Mouse (Mus musculus) kidney, postnatal 25 days (tissue): Measurements from ENCODE around the gene Tsen34.
"Not testable (repeated sequence)": the region's sequence is repeated elsewhere in the genome, so short reads cannot be mapped to it uniquely, and the experiment has no call there.

Experiments
- DNase-seq, 2 experiments: peaks; one replicate each; pipeline ENCODE4 v3.0.0; 2021; ENCODE audit warnings: mixed read lengths in 2 of 2

Tsen34 gene

GRCm38 (mm10) chr7:3691919-3692318, 744 bp upstream of the Tsen34 start:
- DNase-seq, result no peak

- DNase-seq, result peak; percentile 99
Measured at GRCm38 (mm10) chr7:3692987-3693808, 535 bp downstream of the Tsen34 start, which contains the start of gene Mboat7. TSS of gene Mboat7 (minus strand) at chr7:3693523.

GRCm38 (mm10) chr7:3693809-3694075, 1.1 kb downstream of the Tsen34 start:
- DNase-seq, result no peak

GRCm38 (mm10) chr7:3694076-3694948, 1.6 kb downstream of the Tsen34 start:
- DNase-seq, result peak; percentile 78 to 88

- DNase-seq, result peak in 1 of 2 experiments; percentile 47
Measured at GRCm38 (mm10) chr7:3694949-3695305, 2.3 kb downstream of the Tsen34 start.

- no peak for DNase-seq
Measured at GRCm38 (mm10) chr7:3698471-3698870, 5.8 kb downstream of the Tsen34 start.

DNA sequence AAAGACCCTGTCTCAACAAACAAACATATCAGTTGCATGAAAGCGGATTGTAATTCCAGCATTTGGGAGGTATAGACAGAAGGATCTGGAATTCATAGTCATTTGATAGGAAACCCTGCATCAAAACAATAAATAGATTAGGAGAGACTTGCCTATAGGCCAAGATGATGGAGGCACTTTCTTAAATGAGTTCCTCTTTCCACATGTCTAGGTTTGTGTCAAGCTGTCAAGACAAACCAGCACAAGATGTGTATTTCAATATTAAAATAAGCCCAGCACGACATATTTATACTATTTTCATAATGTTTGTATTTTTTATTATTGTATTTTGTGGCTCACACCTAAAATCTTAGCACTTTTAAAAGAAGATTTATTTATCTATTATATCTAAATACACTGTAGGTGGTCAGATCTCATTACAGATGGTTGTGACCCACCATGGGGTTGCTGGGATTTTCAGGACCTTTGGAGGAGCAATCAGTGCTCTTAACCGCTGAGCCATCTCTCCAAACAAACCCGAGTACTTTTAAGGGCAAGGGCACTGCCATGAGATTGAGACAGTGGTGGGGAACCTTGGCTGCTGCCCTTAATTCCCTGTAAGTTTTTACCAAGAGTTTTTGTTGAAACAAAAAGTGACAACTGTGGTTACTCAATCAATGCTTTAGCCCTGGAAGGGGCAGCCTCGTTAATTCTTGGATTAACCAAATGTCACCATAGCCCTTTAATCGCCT, 10.7 kb downstream of the Tsen34 start:
- no peak for DNase-seq

GRCm38 (mm10) chr7:3703879-3704441, 11.3 kb downstream of the Tsen34 start, which contains the start of gene Rps9:
TSS of gene Rps9 (plus strand) at chr7:3703993.
- peak; percentile 98 for DNase-seq

DNA sequence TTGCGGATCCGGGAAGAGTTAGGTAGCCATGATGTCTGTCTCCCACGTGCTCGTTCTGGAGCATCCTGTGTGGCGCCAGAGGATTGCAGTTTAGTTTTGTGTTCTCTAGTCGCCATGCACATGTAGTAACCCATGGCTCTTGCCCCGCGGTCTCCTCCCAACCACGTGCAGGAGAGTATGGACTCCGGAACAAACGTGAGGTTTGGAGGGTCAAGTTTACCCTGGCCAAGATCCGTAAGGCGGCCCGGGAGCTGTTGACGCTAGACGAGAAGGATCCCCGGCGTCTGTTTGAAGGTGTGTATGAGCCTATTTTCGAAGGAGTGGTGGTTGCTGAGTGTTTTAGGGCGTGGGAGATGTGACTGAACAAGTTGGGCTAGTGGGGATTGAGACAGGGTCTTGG, 11.8 kb downstream of the Tsen34 start:
- no peak for DNase-seq

DNA sequence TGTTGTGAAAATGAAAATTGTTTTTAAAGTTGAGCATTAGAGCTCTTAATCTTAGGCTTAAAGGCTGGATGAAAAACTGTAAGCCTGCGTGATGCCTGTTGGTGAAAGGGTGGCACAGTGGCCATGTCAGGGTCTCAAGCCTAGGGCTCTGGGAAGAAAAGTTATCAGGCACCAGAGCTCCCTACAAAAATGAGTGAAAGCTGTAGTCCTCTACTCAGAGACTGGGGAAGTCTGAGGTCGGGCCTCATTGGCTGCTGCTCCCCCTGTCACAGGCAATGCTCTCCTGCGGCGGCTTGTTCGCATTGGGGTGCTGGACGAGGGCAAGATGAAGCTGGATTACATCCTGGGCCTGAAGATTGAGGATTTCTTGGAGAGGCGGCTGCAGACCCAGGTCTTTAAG, 12.8 kb downstream of the Tsen34 start:
- peak in 1 of 2 experiments; percentile 30 for DNase-seq

- peak in 1 of 2 experiments; percentile 25 for DNase-seq
Measured at GRCm38 (mm10) chr7:3705911-3706310, 13.2 kb downstream of the Tsen34 start.

DNA sequence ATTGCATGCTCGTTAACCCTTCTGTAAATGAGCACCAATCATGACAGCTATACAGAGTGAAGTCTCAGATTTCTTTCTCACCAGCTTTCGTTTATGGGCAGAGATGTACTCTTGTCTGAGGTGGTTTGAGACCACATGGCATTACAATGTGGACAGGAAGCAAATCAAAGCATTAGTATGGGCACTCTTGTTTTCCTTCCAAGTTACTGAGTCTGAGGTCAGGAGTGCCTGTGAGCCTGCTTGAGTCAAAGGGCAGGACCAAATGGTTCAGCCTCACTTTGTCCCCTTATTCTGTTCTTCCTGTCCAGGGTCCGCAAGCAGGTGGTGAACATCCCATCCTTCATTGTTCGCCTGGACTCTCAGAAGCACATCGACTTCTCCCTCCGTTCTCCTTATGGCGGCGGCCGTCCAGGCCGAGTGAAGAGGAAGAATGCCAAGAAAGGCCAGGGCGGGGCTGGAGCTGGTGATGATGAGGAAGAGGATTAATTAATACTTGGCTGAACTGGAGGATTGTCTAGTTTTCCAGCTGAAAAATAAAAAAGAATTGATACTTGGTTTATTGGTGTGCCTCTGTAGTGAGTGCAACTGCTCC, 13.8 kb downstream of the Tsen34 start:
- DNase-seq, result peak in 1 of 2 experiments; percentile 22

DNA sequence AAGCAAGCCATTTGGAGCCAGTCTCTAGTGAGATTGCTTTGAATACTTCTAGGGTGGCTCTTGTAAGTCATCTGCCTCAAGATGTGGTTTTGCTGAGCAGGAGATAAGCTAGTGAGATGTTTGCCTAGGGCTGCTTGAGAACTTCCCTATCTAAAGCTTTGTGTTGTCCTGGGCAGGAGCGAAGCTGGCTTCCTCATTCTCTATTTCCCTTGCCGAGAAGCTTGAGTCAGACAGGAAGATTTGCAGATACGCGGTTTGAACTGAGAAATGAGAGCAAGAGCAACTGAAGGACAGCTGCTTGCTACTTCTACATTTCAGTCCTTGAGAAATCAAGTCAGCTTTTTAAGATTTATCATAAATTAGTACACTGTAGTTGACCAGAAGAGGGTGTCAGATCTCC, 14.4 kb downstream of the Tsen34 start:
- DNase-seq, result no peak

GRCm38 (mm10) chr7:3707568-3708413, 15.1 kb downstream of the Tsen34 start:
- peak in 1 of 2 experiments; percentile 20 for DNase-seq

GRCm38 (mm10) chr7:3708447-3708980, 15.9 kb downstream of the Tsen34 start:
- peak in 1 of 2 experiments; percentile 6 for DNase-seq

DNA sequence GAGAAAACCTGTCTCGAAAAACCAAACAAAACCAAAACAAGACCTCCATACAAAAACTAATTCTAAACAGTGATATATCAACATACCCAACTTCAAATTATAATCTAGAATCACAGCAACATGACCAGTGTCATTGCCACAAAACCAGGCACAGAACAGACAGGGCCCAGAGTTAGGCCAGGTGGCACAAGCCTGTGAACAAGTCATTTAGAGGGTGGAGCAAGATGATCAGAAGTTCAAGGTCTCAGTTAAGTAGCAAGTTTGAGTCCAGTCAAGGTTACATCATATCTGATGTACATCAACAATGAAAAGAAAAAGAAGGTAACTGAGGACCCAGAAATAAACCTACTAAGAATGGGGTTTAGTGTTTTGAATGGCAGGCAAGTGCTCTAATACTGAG, 16.3 kb downstream of the Tsen34 start:
- peak in 1 of 2 experiments; percentile 6 for DNase-seq

DNA sequence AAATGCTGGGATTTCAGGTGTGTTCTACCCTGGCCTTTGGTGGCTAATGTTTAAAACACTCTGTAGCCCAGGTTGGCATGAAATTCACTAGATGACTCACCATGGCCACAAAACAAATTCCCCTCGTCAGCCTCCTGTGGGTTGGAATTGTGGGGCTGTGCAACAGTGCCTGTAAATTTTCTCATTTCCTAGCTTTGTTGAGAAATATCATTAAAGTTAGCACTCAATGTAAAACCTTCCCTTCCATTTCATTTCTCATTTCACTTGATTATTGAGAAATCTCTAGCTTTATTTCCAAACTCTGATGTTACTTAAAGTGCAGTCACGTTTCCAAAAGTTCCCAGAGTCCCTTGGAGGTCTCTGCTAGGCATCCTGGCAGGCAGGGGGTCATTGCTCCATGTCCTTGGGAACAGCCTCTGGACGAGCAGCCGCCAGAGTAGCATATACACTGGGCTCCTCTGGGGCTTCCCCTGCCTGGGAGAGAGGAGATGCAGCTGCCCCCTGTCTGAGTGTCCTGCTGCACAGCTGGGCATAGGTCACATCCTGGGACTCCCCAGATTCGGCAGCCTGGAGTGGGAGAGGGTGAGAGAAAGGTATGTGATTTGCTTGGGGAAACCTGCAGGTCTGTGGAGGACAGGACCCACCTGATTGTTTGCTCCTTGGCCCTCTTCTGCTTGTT, 19.7 kb downstream of the Tsen34 start:
- peak in 1 of 2 experiments; percentile 31 for DNase-seq

- DNase-seq, result peak in 1 of 2 experiments; percentile 7
Measured at GRCm38 (mm10) chr7:3715249-3715648, 22.6 kb downstream of the Tsen34 start.

GRCm38 (mm10) chr7:3720268-3720667, 27.6 kb downstream of the Tsen34 start, which contains the start of gene Pirb:
TSS of gene Pirb (minus strand) at chr7:3720391.
- DNase-seq, result peak in 1 of 2 experiments; percentile 11

- not testable (repeated sequence) for DNase-seq
Measured at GRCm38 (mm10) chr7:3725459-3725858, 32.8 kb downstream of the Tsen34 start.
